Mouse (Mus musculus) forebrain, embryonic 16.5 days (tissue): ENCODE data around the gene Camk2d. TPM values are rescaled to one million over a fixed set of nuclear protein-coding genes. Genes with fewer than 3 reads are reported as not detected.

Experiments
- ATAC-seq: fragments of 200-750 bp; cut with Nextera tagmentation; 2 replicates; pipeline ENCODE4 v1.8.0; 2017; ENCODE audit warnings: mild to moderate bottlenecking, moderate library complexity
- H3K27ac ChIP-seq: fragments of 300-500 bp; sonication (generic); 2 replicates; pipeline ENCODE4 v1.5.1; 2014; ENCODE audit warnings: low read length, control low read depth
- H3K27me3 ChIP-seq: fragments of 300-500 bp; sonication (generic); replicated peaks from 2 replicates; pipeline ENCODE4 v1.6.1; 2014; ENCODE audit warnings: low read length; ENCODE audit not compliant: control insufficient read depth, insufficient read depth
- H3K36me3 ChIP-seq: fragments of 300-500 bp; sonication (generic); 2 replicates; pipeline ENCODE4 v1.6.1; 2014; ENCODE audit not compliant: control insufficient read depth, insufficient read depth
- H3K4me1 ChIP-seq: fragments of 300-500 bp; sonication (generic); replicated peaks from 2 replicates; pipeline ENCODE4 v1.6.1; 2014; ENCODE audit warnings: low read length; ENCODE audit not compliant: control insufficient read depth, insufficient read depth
- H3K4me2 ChIP-seq: fragments of 300-500 bp; sonication (generic); 2 replicates; pipeline ENCODE4 v1.6.1; 2014; ENCODE audit warnings: mild to moderate bottlenecking, low read length, control low read depth
- H3K4me3 ChIP-seq: fragments of 300-500 bp; sonication (generic); replicated peaks from 2 replicates; pipeline ENCODE4 v1.5.1; 2014; ENCODE audit warnings: mild to moderate bottlenecking, low read length, control low read depth
- H3K9ac ChIP-seq: fragments of 300-500 bp; sonication (generic); replicated peaks from 2 replicates; pipeline ENCODE4 v1.6.1; 2014; ENCODE audit warnings: low read depth, low read length, control low read depth
- H3K9me3 ChIP-seq: fragments of 300-500 bp; sonication (generic); 2 replicates; pipeline ENCODE4 v1.6.1; 2016; ENCODE audit warnings: low read length; ENCODE audit not compliant: control insufficient read depth
- WGBS: fragments of 180-500 bp; shearing (Covaris S2); extraction: QIAGEN DNeasy Blood & Tissue Kit; methylation state at CpG from one replicate; pipeline ENCODE4 v1.1.7; 2014; 5-methylcytosine and 5-hydroxymethylcytosine counted together
- polyA plus RNA-seq: library from polyadenylated mRNA; unstranded; fragments of >200 nt; fragmentation: Nextera tagmentation; extraction: Ambion mirVana; gene quantifications from 2 replicates; pipeline ENCODE4 v1.2.1, GENCODE M21; 2015

Camk2d gene
- polyA plus RNA-seq, 1 experiment from 2014 or later: 40.6 TPM

- Histone ChIP-seq H3K4me3 (no peak overlapping the region), H3K9ac (no peak overlapping the region), H3K9me3 (no peaks in the 10 kb centered on the region), H3K4me2 (no peak overlapping the region), H3K36me3 (no peaks in the 10 kb centered on the region), H3K27me3 (no peaks in the 10 kb centered on the region), H3K4me1 (no peaks in the 10 kb centered on the region), H3K27ac (no peak overlapping the region)
- ATAC-seq: no peak
- 93% methylated on average over 1 of the region's 1 CpGs for WGBS
Measured at GRCm38 (mm10) chr3:126824930-126825329, 228.8 kb downstream of the Camk2d start.

- H3K9me3 ChIP-seq: no peaks in the 10 kb centered on the region
- H3K36me3 ChIP-seq: no peaks in the 10 kb centered on the region
- 41% methylated on average over 2 of the region's 2 CpGs for WGBS
- H3K4me1 ChIP-seq: no peaks in the 10 kb centered on the region
- H3K4me2 ChIP-seq: no peak overlapping the region
- H3K4me3 ChIP-seq: no peak overlapping the region
- no peak overlapping the region for H3K9ac ChIP-seq
- no peak for ATAC-seq
- H3K27me3 ChIP-seq: no peaks in the 10 kb centered on the region
- no peak overlapping the region for H3K27ac ChIP-seq
Measured at GRCm38 (mm10) chr3:126826172-126826571, 230.1 kb downstream of the Camk2d start.

- Histone ChIP-seq H3K4me1 (no peaks in the 10 kb centered on the region), H3K36me3 (no peaks in the 10 kb centered on the region), H3K27me3 (no peaks in the 10 kb centered on the region), H3K4me3 (no peak overlapping the region), H3K27ac (no peak overlapping the region), H3K9ac (no peak overlapping the region), H3K9me3 (no peaks in the 10 kb centered on the region), H3K4me2 (no peak overlapping the region)
- no peak for ATAC-seq
- 90% methylated on average over 3 of the region's 3 CpGs for WGBS
Measured at GRCm38 (mm10) chr3:126827900-126828299, 231.8 kb downstream of the Camk2d start.

- H3K36me3 ChIP-seq: no peaks in the 10 kb centered on the region
- H3K27ac ChIP-seq: no peak overlapping the region
- no peak for ATAC-seq
- no peak overlapping the region for H3K4me2 ChIP-seq
- no peak overlapping the region for H3K4me3 ChIP-seq
- H3K9ac ChIP-seq: no peak overlapping the region
- no peaks in the 10 kb centered on the region for H3K27me3 ChIP-seq
- H3K4me1 ChIP-seq: no peaks in the 10 kb centered on the region
- no peaks in the 10 kb centered on the region for H3K9me3 ChIP-seq
- 91% methylated on average over 2 of the region's 2 CpGs for WGBS
Measured at GRCm38 (mm10) chr3:126829817-126830216, 233.7 kb downstream of the Camk2d start.

- H3K4me3 ChIP-seq: no peak overlapping the region
- no peak overlapping the region for H3K9ac ChIP-seq
- H3K4me2 ChIP-seq: no peak overlapping the region
- H3K4me1 ChIP-seq: no peaks in the 10 kb centered on the region
- WGBS: 84% methylated on average over 6 of the region's 6 CpGs
- H3K27ac ChIP-seq: no peak overlapping the region
- no peaks in the 10 kb centered on the region for H3K27me3 ChIP-seq
- H3K36me3 ChIP-seq: no peaks in the 10 kb centered on the region
- H3K9me3 ChIP-seq: no peaks in the 10 kb centered on the region
- no peak for ATAC-seq
Measured at GRCm38 (mm10) chr3:126831418-126832138, 235.5 kb downstream of the Camk2d start.

- no peaks in the 10 kb centered on the region for H3K9me3 ChIP-seq
- no peak overlapping the region for H3K4me2 ChIP-seq
- no peak overlapping the region for H3K4me3 ChIP-seq
- no peaks in the 10 kb centered on the region for H3K4me1 ChIP-seq
- ATAC-seq: no peak
- no peaks in the 10 kb centered on the region for H3K36me3 ChIP-seq
- no peaks in the 10 kb centered on the region for H3K27me3 ChIP-seq
- 58% methylated on average over 5 of the region's 5 CpGs for WGBS
- H3K9ac ChIP-seq: no peak overlapping the region
- no peak overlapping the region for H3K27ac ChIP-seq
Measured at GRCm38 (mm10) chr3:126834641-126835167, 238.6 kb downstream of the Camk2d start.

GRCm38 (mm10) chr3:126842780-126843179 lies 246.7 kb downstream of the Camk2d start:
- no peak for ATAC-seq
- Histone ChIP-seq H3K27me3 (no peaks in the 10 kb centered on the region), H3K4me1 (no peaks in the 10 kb centered on the region), H3K27ac (no peak overlapping the region), H3K4me3 (no peak overlapping the region), H3K9ac (no peak overlapping the region), H3K9me3 (no peaks in the 10 kb centered on the region), H3K4me2 (no peak overlapping the region), H3K36me3 (no peaks in the 10 kb centered on the region)
- 82% methylated on average over 9 of the region's 9 CpGs for WGBS

GRCm38 (mm10) chr3:126844809-126845208 lies 248.7 kb downstream of the Camk2d start:
- ATAC-seq: no peak
- Histone ChIP-seq H3K9ac (no peak overlapping the region), H3K27ac (no peak overlapping the region), H3K27me3 (no peaks in the 10 kb centered on the region), H3K36me3 (no peaks in the 10 kb centered on the region), H3K4me2 (no peak overlapping the region), H3K4me3 (no peak overlapping the region), H3K4me1 (no peaks in the 10 kb centered on the region), H3K9me3 (no peaks in the 10 kb centered on the region)
- 91% methylated on average over 7 of the region's 7 CpGs for WGBS

GRCm38 (mm10) chr3:126848081-126848480 lies 252.0 kb downstream of the Camk2d start:
- WGBS: 100% methylated on average over 1 of the region's 1 CpGs
- Histone ChIP-seq H3K27ac (no peak overlapping the region), H3K36me3 (no peaks in the 10 kb centered on the region), H3K27me3 (no peaks in the 10 kb centered on the region), H3K4me2 (no peak overlapping the region), H3K4me3 (no peak overlapping the region), H3K4me1 (no peaks in the 10 kb centered on the region), H3K9me3 (no peaks in the 10 kb centered on the region), H3K9ac (no peak overlapping the region)
- no peak for ATAC-seq

GRCm38 (mm10) chr3:126860442-126860841 lies 264.3 kb downstream of the Camk2d start:
- no peak overlapping the region for H3K9ac ChIP-seq
- no peaks in the 10 kb centered on the region for H3K27me3 ChIP-seq
- no peak overlapping the region for H3K4me3 ChIP-seq
- no peaks in the 10 kb centered on the region for H3K36me3 ChIP-seq
- no peak overlapping the region for H3K4me2 ChIP-seq
- no peaks in the 10 kb centered on the region for H3K9me3 ChIP-seq
- no peak overlapping the region for H3K27ac ChIP-seq
- H3K4me1 ChIP-seq: no peaks in the 10 kb centered on the region
- no peak for ATAC-seq
